Mouse (Mus musculus) embryonic facial prominence, embryonic 13.5 days (tissue): ENCODE measurements around the gene Gdf10. TPM values are rescaled to one million over a fixed set of nuclear protein-coding genes. Genes with fewer than 3 reads are reported as not detected.
A peak's percentile ranks its signal among the peaks of the same experiment; 100 is the strongest.

Experiments
- ATAC-seq: fragments of 200-750 bp; cut with Nextera tagmentation; 2 replicates; pipeline ENCODE4 v1.8.0; 2017; ENCODE audit warnings: low read depth; ENCODE audit not compliant: insufficient number of reproducible peaks, insufficient read depth, low FRiP score, low TSS enrichment
- H3K27ac ChIP-seq: fragments of 300-500 bp; sonication (generic); 2 replicates; pipeline ENCODE4 v1.5.1; 2015; ENCODE audit warnings: moderate library complexity, mild to moderate bottlenecking, inconsistent platforms
- H3K27me3 ChIP-seq: fragments of 300-500 bp; sonication (generic); 2 replicates; pipeline ENCODE4 v1.6.1; 2015; ENCODE audit warnings: mild to moderate bottlenecking, inconsistent platforms
- H3K36me3 ChIP-seq: fragments of 300-500 bp; sonication (generic); 2 replicates; pipeline ENCODE4 v1.6.1; 2015; ENCODE audit warnings: mild to moderate bottlenecking, inconsistent platforms
- H3K4me1 ChIP-seq: fragments of 300-500 bp; sonication (generic); 2 replicates; pipeline ENCODE4 v1.6.1; 2015; ENCODE audit warnings: inconsistent platforms
- H3K4me2 ChIP-seq: fragments of 300-500 bp; sonication (generic); 2 replicates; pipeline ENCODE4 v1.6.1; 2015; ENCODE audit warnings: moderate library complexity, mild to moderate bottlenecking, inconsistent platforms
- H3K4me3 ChIP-seq: fragments of 300-500 bp; sonication (generic); 2 replicates; pipeline ENCODE4 v1.5.1; 2015; ENCODE audit warnings: mild to moderate bottlenecking, inconsistent platforms
- H3K9ac ChIP-seq: fragments of 300-500 bp; sonication (generic); 2 replicates; pipeline ENCODE4 v1.6.1; 2015; ENCODE audit warnings: mild to moderate bottlenecking, inconsistent platforms
- H3K9me3 ChIP-seq: fragments of 300-500 bp; sonication (generic); 2 replicates; pipeline ENCODE4 v1.6.1; 2016; ENCODE audit warnings: inconsistent platforms
- WGBS: fragments of 180-500 bp; shearing (Covaris S2); methylation state at CpG from one replicate; pipeline ENCODE4 v1.1.7; 2015; ENCODE audit warnings: mixed read lengths; 5-methylcytosine and 5-hydroxymethylcytosine counted together
- polyA plus RNA-seq: library from polyadenylated mRNA; unstranded; fragments of >200 nt; fragmentation: Nextera tagmentation; extraction: Ambion mirVana; gene quantifications from 2 replicates; pipeline ENCODE4 v1.2.1, GENCODE M21; 2015

Gene Gdf10
- polyA plus RNA-seq, result 21.2 and 22.1 TPM in 2 replicates

DNA sequence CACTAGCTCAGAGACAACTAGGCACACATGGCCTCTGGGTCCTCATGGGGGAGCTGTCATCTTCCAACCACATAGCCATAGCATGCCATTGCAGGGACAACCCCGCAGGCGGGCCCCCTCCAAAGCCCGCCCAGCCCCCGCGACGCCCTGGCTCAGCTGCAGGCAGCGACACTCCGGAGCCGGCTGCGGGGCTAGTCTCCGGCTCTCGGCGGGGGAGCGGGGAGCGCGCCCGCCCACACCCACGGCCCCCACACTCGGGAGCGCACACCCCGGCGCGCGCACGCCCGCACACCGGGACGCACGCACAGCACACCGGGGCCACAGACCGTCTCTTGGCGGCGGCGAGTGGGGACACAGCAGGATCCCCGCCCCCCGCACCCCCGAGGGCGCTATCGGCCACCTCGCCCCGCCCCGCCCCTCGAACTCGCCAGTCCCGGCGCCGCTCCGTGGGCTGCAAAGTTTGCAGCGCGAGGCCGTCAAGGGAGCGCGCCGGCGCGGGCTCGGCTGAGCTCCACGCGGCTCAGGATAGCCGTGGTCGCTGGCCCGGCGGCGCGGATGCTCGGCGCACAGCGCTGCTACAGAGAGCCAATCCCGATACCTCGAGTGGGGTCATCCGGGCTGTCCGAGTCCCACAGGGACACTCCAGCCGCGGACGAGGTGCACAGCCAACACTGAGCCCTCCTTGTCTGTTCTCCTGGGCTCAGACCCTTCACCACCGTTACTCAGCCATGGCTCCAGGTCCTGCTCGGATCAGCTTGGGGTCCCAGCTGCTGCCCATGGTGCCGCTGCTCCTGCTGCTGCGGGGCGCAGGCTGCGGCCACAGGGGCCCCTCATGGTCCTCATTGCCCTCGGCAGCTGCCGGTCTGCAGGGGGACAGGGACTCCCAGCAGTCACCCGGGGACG, at the start of gene Gdf10:
TSS of gene Gdf10 (plus strand) at position 420 of the 903 bp plus-strand sequence.
- H3K36me3 ChIP-seq, result no peaks in the 10 kb centered on the region
- WGBS, result under 1% methylated on average over 73 of the region's 85 CpGs
- H3K27me3 ChIP-seq, result peaks cover 78% of the 10 kb centered on the region
- H3K9me3 ChIP-seq, result no peaks in the 10 kb centered on the region
- peaks cover 53% of the 10 kb centered on the region for H3K4me1 ChIP-seq
- peak within 1 kb of the TSS; percentile 77 for H3K9ac ChIP-seq
- peak within 1 kb of the TSS; percentile 61 for H3K4me3 ChIP-seq
- H3K27ac ChIP-seq, result peak within 1 kb of the TSS; percentile 51
- ATAC-seq, result peak; percentile 69; the same call in 1 of the 2 replicates
- H3K4me2 ChIP-seq, result peak within 1 kb of the TSS; percentile 91

DNA sequence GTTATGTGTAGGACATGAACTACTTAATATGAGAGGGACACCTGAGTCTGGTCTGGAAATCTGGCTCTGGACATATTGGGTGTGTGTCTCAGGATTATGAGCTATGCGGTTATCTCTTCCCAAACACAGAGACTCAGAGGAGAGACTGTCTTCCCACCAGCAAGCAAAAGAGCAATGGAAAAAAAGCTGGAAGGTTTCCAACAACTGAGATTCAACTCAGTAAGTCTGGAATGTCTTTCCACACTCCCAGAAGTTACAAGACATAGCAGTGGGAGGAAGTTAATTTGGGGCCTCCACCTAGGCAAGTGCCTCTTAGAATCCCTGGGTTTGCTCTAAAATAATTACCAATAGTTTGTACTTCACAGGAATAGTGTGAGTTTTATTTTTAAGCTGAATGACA, 44.6 kb upstream of the Gdf10 start:
- Histone ChIP-seq H3K4me1 (0 out of 2 replicates have a peak, but pooled peaks cover 3% of the 10 kb centered on the region), H3K9me3 (no peaks in the 10 kb centered on the region), H3K4me2 (no peak overlapping the region), H3K27ac (no peak overlapping the region), H3K9ac (no peak overlapping the region), H3K27me3 (no peaks in the 10 kb centered on the region), H3K36me3 (no peaks in the 10 kb centered on the region), H3K4me3 (no peak overlapping the region)
- ATAC-seq, result no peak
- WGBS, result 90% methylated on average over 1 of the region's 1 CpGs

- no peak overlapping the region for H3K4me2 ChIP-seq
- H3K27ac ChIP-seq, result no peak overlapping the region
- WGBS, result 83% methylated on average over 3 of the region's 3 CpGs
- H3K9ac ChIP-seq, result no peak overlapping the region
- ATAC-seq, result no peak
- no peaks in the 10 kb centered on the region for H3K27me3 ChIP-seq
- H3K4me1 ChIP-seq, result 0 out of 2 replicates have a peak, but pooled peaks cover 3% of the 10 kb centered on the region
- H3K36me3 ChIP-seq, result no peaks in the 10 kb centered on the region
- H3K4me3 ChIP-seq, result no peak overlapping the region
- no peaks in the 10 kb centered on the region for H3K9me3 ChIP-seq
These were observed 43.2 kb upstream of the Gdf10 start for GRCm38 (mm10) chr14:33880236-33880635.

DNA sequence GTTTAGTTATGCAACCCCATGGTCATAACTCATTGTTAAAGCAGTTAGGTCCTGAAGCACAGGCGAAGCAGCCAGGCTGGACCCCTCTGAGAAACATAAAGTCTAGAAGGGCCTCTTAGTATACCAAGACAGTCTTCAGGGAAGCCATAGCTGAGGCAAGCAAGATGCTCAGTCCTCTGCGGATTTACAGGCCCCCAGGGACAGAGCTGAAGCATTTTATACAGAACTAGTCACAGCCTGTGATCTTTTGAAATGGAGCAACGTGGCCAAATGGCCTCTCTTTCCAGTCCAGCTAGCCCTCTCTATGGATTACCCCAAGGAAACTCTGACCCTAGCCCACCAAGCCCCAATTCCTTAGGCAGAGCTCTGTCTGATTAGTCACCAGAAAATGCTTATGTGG, 41.9 kb upstream of the Gdf10 start:
- WGBS, result 71% methylated on average over 3 of the region's 3 CpGs

GRCm38 (mm10) chr14:33883046-33883445, 40.3 kb upstream of the Gdf10 start:
- H3K9me3 ChIP-seq, result no peaks in the 10 kb centered on the region
- H3K36me3 ChIP-seq, result no peaks in the 10 kb centered on the region
- 30% methylated on average over 4 of the region's 4 CpGs for WGBS
- 0 out of 2 replicates have a peak, but pooled peaks cover 3% of the 10 kb centered on the region for H3K4me1 ChIP-seq
- H3K27me3 ChIP-seq, result 0 out of 2 replicates have a peak, but pooled peaks cover 1% of the 10 kb centered on the region
- no peak overlapping the region for H3K4me2 ChIP-seq
- no peak overlapping the region for H3K9ac ChIP-seq
- H3K27ac ChIP-seq, result no peak overlapping the region
- H3K4me3 ChIP-seq, result no peak overlapping the region
- no peak for ATAC-seq

More for the DNA sequence above, 41.9 kb upstream of the Gdf10 start:
- H3K4me1 ChIP-seq, result 0 out of 2 replicates have a peak, but pooled peaks cover 3% of the 10 kb centered on the region
- no peak overlapping the region for H3K9ac ChIP-seq
- no peak overlapping the region for H3K4me3 ChIP-seq
- H3K4me2 ChIP-seq, result no peak overlapping the region
- no peak for ATAC-seq
- no peak overlapping the region for H3K27ac ChIP-seq
- H3K9me3 ChIP-seq, result no peaks in the 10 kb centered on the region
- no peaks in the 10 kb centered on the region for H3K27me3 ChIP-seq
- no peaks in the 10 kb centered on the region for H3K36me3 ChIP-seq

- 0 out of 2 replicates have a peak, but pooled peaks cover 7% of the 10 kb centered on the region for H3K4me1 ChIP-seq
- H3K9me3 ChIP-seq, result no peaks in the 10 kb centered on the region
- H3K4me2 ChIP-seq, result no peak overlapping the region
- 0 out of 2 replicates have a peak, but pooled peaks cover 4% of the 10 kb centered on the region for H3K27me3 ChIP-seq
- no peak overlapping the region for H3K4me3 ChIP-seq
- 81% methylated on average over 11 of the region's 11 CpGs for WGBS
- H3K36me3 ChIP-seq, result no peaks in the 10 kb centered on the region
- H3K27ac ChIP-seq, result no peak overlapping the region
- no peak for ATAC-seq
- H3K9ac ChIP-seq, result no peak overlapping the region
These were observed 37.9 kb upstream of the Gdf10 start for GRCm38 (mm10) chr14:33885466-33885865.

GRCm38 (mm10) chr14:33888387-33889035, 34.9 kb upstream of the Gdf10 start:
- no peak for ATAC-seq
- Histone ChIP-seq H3K4me3 (no peak overlapping the region), H3K9ac (no peak overlapping the region), H3K27ac (no peak overlapping the region), H3K9me3 (no peaks in the 10 kb centered on the region), H3K36me3 (no peaks in the 10 kb centered on the region), H3K4me1 (0 out of 2 replicates have a peak, but pooled peaks cover 3% of the 10 kb centered on the region), H3K4me2 (no peak overlapping the region), H3K27me3 (peaks cover 11% of the 10 kb centered on the region)
- 76% methylated on average over 11 of the region's 11 CpGs for WGBS

GRCm38 (mm10) chr14:33889971-33890370, 33.4 kb upstream of the Gdf10 start:
- no peaks in the 10 kb centered on the region for H3K9me3 ChIP-seq
- H3K9ac ChIP-seq, result no peak overlapping the region
- no peak overlapping the region for H3K4me2 ChIP-seq
- 84% methylated on average over 3 of the region's 3 CpGs for WGBS
- no peak overlapping the region for H3K27ac ChIP-seq
- H3K27me3 ChIP-seq, result peaks cover 15% of the 10 kb centered on the region
- no peak for ATAC-seq
- 0 out of 2 replicates have a peak, but pooled peaks cover 3% of the 10 kb centered on the region for H3K4me1 ChIP-seq
- no peaks in the 10 kb centered on the region for H3K36me3 ChIP-seq
- H3K4me3 ChIP-seq, result no peak overlapping the region

DNA sequence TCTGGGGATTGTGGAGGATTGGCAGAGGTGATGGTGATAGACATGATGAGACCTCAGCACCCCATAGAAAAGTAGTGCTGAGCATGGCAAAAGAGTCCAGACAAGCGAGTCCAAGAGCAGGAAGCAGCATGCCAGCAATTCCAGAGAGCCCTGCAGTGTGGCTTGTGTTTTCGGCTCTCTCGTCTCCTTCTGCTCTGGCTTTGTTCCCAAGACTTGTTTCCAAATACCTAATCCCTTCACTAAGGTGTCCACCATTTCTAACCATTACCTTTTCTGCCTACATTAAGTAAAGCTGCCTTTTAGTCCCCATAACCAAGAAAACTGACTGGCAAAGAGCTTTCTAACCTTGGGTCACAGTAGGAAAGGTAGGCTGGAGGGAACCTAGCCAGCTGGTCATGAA, 31.9 kb upstream of the Gdf10 start:
- H3K4me1 ChIP-seq, result peaks cover 5% of the 10 kb centered on the region

DNA sequence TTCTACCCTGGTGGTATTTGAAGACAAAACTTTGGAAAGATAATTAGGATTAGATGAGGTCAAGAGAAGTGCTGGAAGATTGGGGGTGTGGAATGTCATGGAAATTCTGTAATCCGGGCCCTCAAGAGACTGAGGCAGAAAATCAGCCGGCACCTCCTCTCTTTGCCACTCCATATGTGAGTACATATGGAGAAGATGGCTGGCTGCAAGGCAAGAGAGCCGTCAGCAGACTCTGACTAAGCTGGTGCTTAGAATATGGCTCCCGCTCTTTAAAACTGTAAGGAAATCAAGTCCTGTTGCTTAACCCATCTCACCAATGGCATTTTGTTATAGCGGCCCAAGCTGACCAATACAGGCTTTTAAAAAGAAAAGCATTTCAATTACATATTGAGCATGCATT, 27.6 kb upstream of the Gdf10 start:
- H3K36me3 ChIP-seq, result no peaks in the 10 kb centered on the region
- no peaks in the 10 kb centered on the region for H3K9me3 ChIP-seq
- H3K4me1 ChIP-seq, result peaks cover 11% of the 10 kb centered on the region
- no peak for ATAC-seq
- 68% methylated on average over 5 of the region's 5 CpGs for WGBS
- H3K27me3 ChIP-seq, result peaks cover 24% of the 10 kb centered on the region
- H3K27ac ChIP-seq, result no peak overlapping the region
- H3K9ac ChIP-seq, result no peak overlapping the region
- H3K4me2 ChIP-seq, result no peak overlapping the region
- no peak overlapping the region for H3K4me3 ChIP-seq

More for the DNA sequence above, 31.9 kb upstream of the Gdf10 start:
- Histone ChIP-seq H3K27ac (no peak overlapping the region), H3K9ac (no peak overlapping the region), H3K4me2 (no peak overlapping the region), H3K9me3 (no peaks in the 10 kb centered on the region), H3K27me3 (peaks cover 15% of the 10 kb centered on the region), H3K36me3 (no peaks in the 10 kb centered on the region), H3K4me3 (no peak overlapping the region)
- no peak for ATAC-seq
- WGBS, result 88% methylated on average over 3 of the region's 3 CpGs

DNA sequence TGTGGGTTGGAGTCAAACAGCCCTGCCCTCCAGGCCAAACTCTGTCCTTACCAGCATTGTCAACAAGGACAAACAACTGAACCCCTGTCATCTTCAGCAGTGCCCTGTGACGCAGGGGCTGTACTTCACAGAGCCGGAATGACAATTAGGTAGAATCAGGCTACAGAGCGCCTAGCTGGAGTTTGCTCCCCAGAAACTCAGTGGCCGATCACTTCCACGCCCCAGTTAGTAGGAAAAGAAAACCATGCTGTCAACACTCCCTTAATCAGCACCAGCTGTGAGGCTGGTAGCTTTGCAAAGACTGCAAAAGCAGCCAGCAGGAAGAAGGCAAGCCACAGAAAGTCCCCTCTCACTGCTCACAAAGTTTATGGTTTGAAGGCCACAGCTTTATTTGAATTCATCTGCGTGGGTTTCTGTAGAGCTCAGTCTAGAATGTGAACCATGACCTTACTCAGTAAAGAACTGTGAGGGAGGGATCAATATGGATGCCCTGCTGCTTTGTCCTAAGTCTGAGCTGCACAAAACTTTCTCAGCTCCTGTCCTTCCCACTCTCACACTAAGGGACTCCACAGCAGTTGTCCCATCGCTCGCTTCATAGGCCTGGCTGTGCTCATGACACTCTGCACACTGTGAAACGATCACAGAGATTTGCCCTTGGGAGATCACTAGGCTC, 26.6 kb upstream of the Gdf10 start:
- H3K4me3 ChIP-seq, result no peak overlapping the region
- H3K4me1 ChIP-seq, result peaks cover 11% of the 10 kb centered on the region
- H3K9me3 ChIP-seq, result no peaks in the 10 kb centered on the region
- no peak overlapping the region; the same call in 1 of the 2 replicates for H3K9ac ChIP-seq
- no peaks in the 10 kb centered on the region for H3K36me3 ChIP-seq
- no peak overlapping the region for H3K4me2 ChIP-seq
- H3K27me3 ChIP-seq, result peaks cover 24% of the 10 kb centered on the region
- WGBS, result 20% methylated on average over 9 of the region's 9 CpGs
- H3K27ac ChIP-seq, result peak overlapping the region; percentile 68
- ATAC-seq, result no peak
